Mouse (Mus musculus): ENCODE measurements around the gene Serpinb13. TPM values are rescaled to one million over a fixed set of nuclear protein-coding genes. Genes with fewer than 3 reads are reported as not detected.

Serpinb13 gene
- polyA plus RNA-seq (2021; fragmentation: Nextera tagmentation), result not detected in 2 replicates
- long read RNA-seq, experiment 1, result 0 reads
- long read RNA-seq, experiment 2, result 0 reads

DNA sequence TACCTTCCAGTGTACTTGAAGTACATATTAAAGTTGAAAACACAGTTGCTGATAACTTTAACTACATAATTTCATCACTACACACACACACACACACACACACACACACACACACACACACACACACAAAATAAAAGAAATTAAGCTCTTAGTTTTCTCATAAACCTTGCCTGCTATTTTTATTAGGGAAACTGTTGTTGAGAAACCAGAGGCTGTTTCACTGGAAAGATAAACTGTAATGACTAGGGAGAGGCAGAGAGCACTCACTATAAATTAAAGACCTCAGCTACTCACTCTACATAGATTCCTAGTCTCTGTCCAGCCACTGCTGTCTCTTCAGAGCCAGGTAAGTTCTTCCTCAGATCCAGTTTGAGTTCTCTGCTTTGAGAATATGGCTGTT lies at the start of gene Serpinb13:
Serpinb13 (plus strand) TSS at position 301 of the 400 bp plus-strand sequence.

DNA sequence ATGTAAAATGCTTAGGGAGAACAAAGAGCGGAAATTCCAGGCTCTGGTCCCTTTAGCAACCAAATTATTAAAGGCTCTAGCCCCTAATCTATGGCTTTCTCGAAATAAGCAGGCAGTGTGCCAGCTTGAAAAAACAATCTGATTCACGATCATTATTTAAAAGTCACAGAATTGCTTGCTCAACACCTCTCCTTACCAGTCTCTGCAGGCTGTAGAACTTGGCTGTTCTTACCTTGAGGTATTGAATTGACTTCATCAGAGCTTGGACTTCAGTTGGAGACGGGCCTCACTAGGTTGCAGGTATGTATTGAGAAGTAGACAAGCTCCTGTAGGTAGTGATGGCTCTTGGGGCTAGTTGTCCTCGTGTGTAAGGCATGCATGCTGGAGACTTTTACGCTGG lies 46.5 kb upstream of the Serpinb13 start, which contains the start of gene Serpinb12:
Serpinb12 (plus strand) TSS at position 185 of the 400 bp plus-strand sequence.

Other genes with a start within 250 kb of the Serpinb13 start
- gene Kdsr, start 221.3 kb upstream of the Serpinb13 start, polyA plus RNA-seq (2021; fragmentation: Nextera tagmentation), result 9.8 and 13.4 TPM in 2 replicates
- gene Vps4b, start 184.3 kb upstream of the Serpinb13 start, polyA plus RNA-seq (2021; fragmentation: Nextera tagmentation), result 16.5 and 26.6 TPM in 2 replicates
- gene Serpinb5, start 119.8 kb upstream of the Serpinb13 start, polyA plus RNA-seq (2021; fragmentation: Nextera tagmentation), result 0.09 TPM in 1 of 2 replicates, not detected in the other
- not detected in 2 replicates for gene Serpinb12, start 46.5 kb upstream of the Serpinb13 start, polyA plus RNA-seq (2021; fragmentation: Nextera tagmentation)
- gene Serpinb3a, start 71.3 kb downstream of the Serpinb13 start, polyA plus RNA-seq (2021; fragmentation: Nextera tagmentation), result not detected in 2 replicates
- gene Serpinb3d, start 102.5 kb downstream of the Serpinb13 start, polyA plus RNA-seq (2021; fragmentation: Nextera tagmentation), result not detected in 2 replicates